Mouse (Mus musculus) limb, embryonic 13.5 days (tissue): Measurements from ENCODE around the gene Prr3. TPM values are rescaled to one million over a fixed set of nuclear protein-coding genes. Genes with fewer than 3 reads are reported as not detected.
A peak's percentile ranks its signal among the peaks of the same experiment; 100 is the strongest.
"Not testable (repeated sequence)": the region's sequence is repeated elsewhere in the genome, so short reads cannot be mapped to it uniquely, and the experiment has no call there.

Experiments used
- ATAC-seq: fragments of 200-750 bp; cut with Nextera tagmentation; 2 replicates; pipeline ENCODE4 v1.8.0; 2017; ENCODE audit warnings: low read depth, moderate number of reproducible peaks, moderate TSS enrichment; ENCODE audit not compliant: low FRiP score
- H3K27ac ChIP-seq: fragments of 300-500 bp; sonication (generic); 2 replicates; pipeline ENCODE4 v1.5.1; 2015; ENCODE audit warnings: inconsistent platforms, mild to moderate bottlenecking, moderate library complexity
- H3K27me3 ChIP-seq: fragments of 300-500 bp; sonication (generic); 2 replicates; pipeline ENCODE4 v1.6.1; 2015; ENCODE audit warnings: mild to moderate bottlenecking, inconsistent platforms
- H3K36me3 ChIP-seq: fragments of 300-500 bp; sonication (generic); 2 replicates; pipeline ENCODE4 v1.6.1; 2015; ENCODE audit warnings: inconsistent platforms, mild to moderate bottlenecking, moderate library complexity
- H3K4me1 ChIP-seq: fragments of 300-500 bp; sonication (generic); 2 replicates; pipeline ENCODE4 v1.6.1; 2015; ENCODE audit warnings: inconsistent platforms
- H3K4me2 ChIP-seq: fragments of 300-500 bp; sonication (generic); replicated peaks from 2 replicates; pipeline ENCODE4 v1.6.1; 2015; ENCODE audit warnings: inconsistent platforms, mild to moderate bottlenecking, moderate library complexity
- H3K4me3 ChIP-seq: fragments of 300-500 bp; sonication (generic); 2 replicates; pipeline ENCODE4 v1.5.1; 2015; ENCODE audit warnings: moderate library complexity, mild to moderate bottlenecking, inconsistent platforms
- H3K9ac ChIP-seq: fragments of 300-500 bp; sonication (generic); 2 replicates; pipeline ENCODE4 v1.6.1; 2015; ENCODE audit warnings: mild to moderate bottlenecking, inconsistent platforms
- H3K9me3 ChIP-seq: fragments of 300-500 bp; sonication (generic); 2 replicates; pipeline ENCODE4 v1.6.1; 2016; ENCODE audit warnings: inconsistent platforms
- WGBS: fragments of 180-500 bp; shearing (Covaris S2); methylation state at CpG from one replicate; pipeline ENCODE4 v1.1.7; 2015; 5-methylcytosine and 5-hydroxymethylcytosine counted together
- polyA plus RNA-seq: library from polyadenylated mRNA; unstranded; fragments of >200 nt; fragmentation: Nextera tagmentation; extraction: Ambion mirVana; gene quantifications from 2 replicates; pipeline ENCODE4 v1.2.1, GENCODE M21; 2015

Prr3 gene
- polyA plus RNA-seq, 1 experiment from 2014 or later = 46.4 TPM

DNA sequence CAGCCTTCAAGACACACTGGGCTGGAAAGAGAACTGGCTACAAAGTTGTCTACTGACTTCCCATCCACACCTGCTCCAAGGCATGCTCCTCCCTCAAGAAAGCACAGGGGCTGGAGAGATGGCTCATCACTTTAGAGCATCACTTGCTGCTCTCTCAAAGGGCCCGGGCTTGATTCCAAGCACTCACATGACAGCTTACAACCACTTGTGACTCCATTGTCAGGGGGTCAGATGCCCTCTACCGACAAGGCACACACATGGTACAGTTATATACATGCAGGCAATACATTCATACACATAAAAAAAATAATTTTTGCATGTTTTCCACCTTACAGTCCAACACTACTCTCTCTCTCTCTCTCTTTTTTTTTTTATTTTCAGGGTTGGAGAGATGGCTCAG, 12.4 kb downstream of the Prr3 start:
- WGBS = 93% methylated on average over 2 of the region's 2 CpGs
- peaks cover 52% of the 10 kb centered on the region for H3K36me3 ChIP-seq
- H3K4me3 ChIP-seq = no peak overlapping the region
- peaks cover 18% of the 10 kb centered on the region for H3K4me1 ChIP-seq
- no peak overlapping the region for H3K4me2 ChIP-seq
- no peak overlapping the region; the same call in 1 of the 2 replicates for H3K9ac ChIP-seq
- no peaks in the 10 kb centered on the region for H3K27me3 ChIP-seq
- no peak overlapping the region for H3K27ac ChIP-seq
- ATAC-seq = no peak
- no peaks in the 10 kb centered on the region for H3K9me3 ChIP-seq

GRCm38 (mm10) chr17:35963279-35963678, 16.8 kb downstream of the Prr3 start:
- ATAC-seq = no peak

DNA sequence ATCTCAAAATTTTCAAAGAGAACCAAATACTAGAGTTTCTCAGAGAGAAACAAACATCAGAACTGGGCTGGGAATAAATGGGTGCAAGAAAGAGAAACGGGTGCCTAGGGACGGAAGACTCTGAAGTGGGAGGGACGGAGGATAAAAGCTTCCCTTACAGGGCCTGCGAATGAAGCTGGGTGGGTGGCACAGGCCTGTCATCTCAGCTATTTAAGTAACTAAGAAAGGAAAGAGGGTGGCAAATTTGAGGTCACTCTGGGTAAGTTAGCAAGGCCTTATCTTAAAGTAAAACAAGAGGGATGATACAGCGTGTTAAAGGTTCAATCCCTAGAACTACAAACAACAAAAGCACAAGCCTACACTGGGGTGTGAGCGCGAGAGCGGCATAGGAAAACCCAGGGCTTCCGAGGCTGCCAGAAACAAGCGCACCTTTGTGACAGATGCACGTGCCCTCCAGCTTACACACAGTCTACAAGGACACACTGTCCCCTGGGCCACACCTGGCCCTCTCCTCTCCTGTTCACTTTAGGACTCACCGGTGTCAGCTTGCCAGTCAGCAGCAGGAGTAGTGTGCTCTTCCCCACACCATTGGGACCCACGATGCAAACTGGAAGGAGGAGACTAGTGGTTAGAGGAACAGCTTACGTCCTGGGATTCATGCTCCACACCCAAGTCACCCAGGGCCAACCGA, 21.4 kb downstream of the Prr3 start:
- no peaks in the 10 kb centered on the region for H3K27me3 ChIP-seq
- no peak overlapping the region for H3K9ac ChIP-seq
- no peaks in the 10 kb centered on the region for H3K9me3 ChIP-seq
- peaks cover 83% of the 10 kb centered on the region for H3K36me3 ChIP-seq
- ATAC-seq = no peak
- H3K27ac ChIP-seq = no peak overlapping the region
- no peaks in the 10 kb centered on the region for H3K4me1 ChIP-seq
- WGBS = 92% methylated on average over 15 of the region's 15 CpGs
- H3K4me2 ChIP-seq = no peak overlapping the region
- H3K4me3 ChIP-seq = no peak overlapping the region

More at GRCm38 (mm10) chr17:35963279-35963678, 16.8 kb downstream of the Prr3 start:
- WGBS = 82% methylated on average over 10 of the region's 10 CpGs
- Histone ChIP-seq H3K4me1 (peaks cover 3% of the 10 kb centered on the region), H3K9me3 (no peaks in the 10 kb centered on the region), H3K4me2 (no peak overlapping the region), H3K27me3 (no peaks in the 10 kb centered on the region), H3K9ac (no peak overlapping the region), H3K27ac (no peak overlapping the region), H3K4me3 (no peak overlapping the region), H3K36me3 (peaks cover 85% of the 10 kb centered on the region)

GRCm38 (mm10) chr17:35954665-35955064, 25.4 kb downstream of the Prr3 start:
- peaks cover 43% of the 10 kb centered on the region for H3K36me3 ChIP-seq
- no peaks in the 10 kb centered on the region for H3K4me1 ChIP-seq
- no peak overlapping the region for H3K27ac ChIP-seq
- no peaks in the 10 kb centered on the region for H3K27me3 ChIP-seq
- no peaks in the 10 kb centered on the region for H3K9me3 ChIP-seq
- H3K4me2 ChIP-seq = no peak overlapping the region
- no peak overlapping the region for H3K4me3 ChIP-seq
- WGBS = 79% methylated on average over 8 of the region's 8 CpGs
- no peak for ATAC-seq
- no peak overlapping the region for H3K9ac ChIP-seq

- not testable (repeated sequence) for H3K27ac ChIP-seq, H3K9me3 ChIP-seq, H3K9ac ChIP-seq, H3K4me1 ChIP-seq, H3K4me3 ChIP-seq, H3K4me2 ChIP-seq, H3K27me3 ChIP-seq, ATAC-seq
- 86% methylated on average over 3 of the region's 3 CpGs for WGBS
- H3K36me3 ChIP-seq = peaks cover 21% of the 10 kb centered on the region
These were observed 27.5 kb downstream of the Prr3 start for GRCm38 (mm10) chr17:35952559-35952958.

- not testable (repeated sequence) for H3K9me3 ChIP-seq, H3K36me3 ChIP-seq, H3K27me3 ChIP-seq, H3K27ac ChIP-seq, H3K4me2 ChIP-seq, ATAC-seq, H3K4me3 ChIP-seq, H3K9ac ChIP-seq, H3K4me1 ChIP-seq
These were observed 29.1 kb downstream of the Prr3 start for GRCm38 (mm10) chr17:35950946-35951345.

DNA sequence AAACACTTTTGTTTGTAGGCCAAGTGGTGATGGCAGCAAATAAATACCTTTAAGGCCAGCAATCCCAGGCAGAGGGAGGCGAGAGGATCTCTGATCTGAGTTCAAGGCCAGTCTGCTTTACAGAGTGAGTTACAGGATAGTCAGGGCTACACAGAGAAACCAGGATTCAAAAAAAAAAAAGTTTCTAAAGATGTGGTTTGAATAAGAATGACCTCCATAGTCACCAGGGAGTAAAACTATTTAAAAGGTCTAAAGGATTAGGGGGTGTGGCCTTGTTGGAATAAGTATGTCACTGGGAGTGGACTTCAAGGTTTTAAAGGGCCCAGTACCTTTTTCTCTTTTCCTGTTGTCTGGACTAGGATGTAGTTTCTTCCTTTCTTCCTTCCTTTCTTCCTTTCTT, 40.1 kb downstream of the Prr3 start:
- Histone ChIP-seq H3K27ac (no peak overlapping the region), H3K27me3 (no peaks in the 10 kb centered on the region), H3K36me3 (no peaks in the 10 kb centered on the region), H3K4me1 (no peaks in the 10 kb centered on the region), H3K9me3 (no peaks in the 10 kb centered on the region), H3K9ac (no peak overlapping the region), H3K4me2 (no peak overlapping the region), H3K4me3 (no peak overlapping the region)
- no peak for ATAC-seq
- 60% methylated on average over 1 of the region's 1 CpGs for WGBS

DNA sequence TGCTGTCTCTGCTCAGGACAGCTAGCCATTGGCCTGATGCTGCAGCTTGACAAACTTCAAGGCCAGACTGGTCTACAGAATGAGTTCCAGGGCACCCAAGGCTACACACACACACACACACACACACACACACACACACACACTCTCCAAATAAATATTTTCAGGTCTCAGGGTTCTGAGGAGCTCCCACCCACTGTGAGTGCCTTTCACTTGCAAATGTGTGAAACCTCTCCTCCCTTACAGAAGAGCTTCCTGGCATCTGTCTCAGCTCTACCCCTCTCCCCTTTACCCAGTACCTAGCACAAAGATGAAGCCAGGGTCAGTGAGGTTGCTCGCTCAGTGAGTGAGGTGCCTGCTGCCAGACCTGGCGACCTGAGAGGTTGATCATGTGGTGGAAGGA, 40.9 kb downstream of the Prr3 start:
- no peak for ATAC-seq

DNA sequence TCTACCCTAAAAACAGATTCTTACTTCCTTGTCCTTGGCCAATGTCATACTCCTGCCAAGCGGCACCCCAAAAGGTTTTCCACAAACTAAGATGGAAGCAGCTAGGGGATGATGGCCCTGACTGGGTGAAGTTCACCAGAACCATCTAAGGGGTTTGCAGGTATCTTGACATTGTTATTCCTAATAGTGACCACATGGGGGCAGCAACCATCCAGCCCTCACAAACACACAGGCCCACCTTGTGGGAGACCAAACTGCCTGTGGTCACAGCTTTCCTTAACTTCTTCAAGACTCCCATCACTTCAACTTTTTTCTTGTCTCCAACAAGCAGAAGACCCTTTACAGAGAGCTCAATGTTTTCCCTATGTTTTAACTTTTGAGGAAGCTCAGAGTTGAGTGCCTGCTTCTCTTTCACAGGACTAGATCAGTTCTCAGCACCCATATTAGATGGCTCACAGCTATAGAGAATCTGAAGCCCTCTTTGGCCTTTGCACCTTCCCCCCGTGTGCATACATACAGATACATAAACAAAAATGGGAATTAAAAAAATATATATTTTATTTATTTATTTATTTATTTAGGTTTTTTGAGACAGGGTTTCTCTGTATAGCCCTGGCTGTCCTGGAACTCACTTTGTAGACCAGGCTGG, 42.2 kb downstream of the Prr3 start:
- H3K4me1 ChIP-seq = no peaks in the 10 kb centered on the region
- H3K27me3 ChIP-seq = no peaks in the 10 kb centered on the region
- WGBS = 49% methylated on average over 2 of the region's 2 CpGs
- H3K9me3 ChIP-seq = no peaks in the 10 kb centered on the region
- H3K36me3 ChIP-seq = no peaks in the 10 kb centered on the region
- H3K27ac ChIP-seq = no peak overlapping the region
- H3K4me3 ChIP-seq = no peak overlapping the region
- no peak overlapping the region for H3K9ac ChIP-seq
- peak; percentile 48; the same call in 1 of the 2 replicates for ATAC-seq
- H3K4me2 ChIP-seq = no peak overlapping the region

More for the DNA sequence above, 40.9 kb downstream of the Prr3 start:
- H3K4me2 ChIP-seq = no peak overlapping the region
- no peak overlapping the region for H3K9ac ChIP-seq
- no peak overlapping the region for H3K27ac ChIP-seq
- H3K36me3 ChIP-seq = no peaks in the 10 kb centered on the region
- no peak overlapping the region for H3K4me3 ChIP-seq
- H3K4me1 ChIP-seq = no peaks in the 10 kb centered on the region
- H3K9me3 ChIP-seq = no peaks in the 10 kb centered on the region
- no peaks in the 10 kb centered on the region for H3K27me3 ChIP-seq
- 48% methylated on average over 2 of the region's 2 CpGs for whole genome bisulfite sequencing

DNA sequence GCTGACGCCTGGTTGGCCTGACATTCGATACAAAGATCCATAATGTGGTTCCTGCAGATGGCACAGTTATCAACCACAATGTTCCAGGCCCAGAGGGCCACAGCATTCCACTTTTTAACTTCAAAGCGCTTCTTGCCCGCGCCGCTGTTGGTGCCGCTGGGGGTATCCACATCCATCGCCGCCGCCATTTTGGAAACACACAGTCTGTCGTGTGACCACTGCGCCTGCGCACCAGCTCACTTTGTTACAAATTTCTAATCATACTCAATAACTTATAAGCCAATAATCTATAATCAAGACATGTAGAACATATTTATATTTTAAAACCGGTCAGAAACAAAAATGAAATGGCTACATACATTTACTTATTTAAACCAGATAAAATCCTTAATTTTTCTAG, 44.3 kb downstream of the Prr3 start:
- H3K4me2 ChIP-seq, H3K36me3 ChIP-seq, H3K9ac ChIP-seq, H3K27me3 ChIP-seq, H3K4me1 ChIP-seq, H3K4me3 ChIP-seq, H3K27ac ChIP-seq, ATAC-seq, H3K9me3 ChIP-seq: not testable (repeated sequence)
- WGBS = 86% methylated on average over 14 of the region's 14 CpGs

- Histone ChIP-seq H3K36me3 (peaks cover 41% of the 10 kb centered on the region), H3K4me3 (no peak overlapping the region), H3K9me3 (no peaks in the 10 kb centered on the region), H3K4me1 (no peaks in the 10 kb centered on the region), H3K4me2 (no peak overlapping the region), H3K27ac (no peak overlapping the region), H3K27me3 (no peaks in the 10 kb centered on the region), H3K9ac (no peak overlapping the region)
- WGBS = 96% methylated on average over 4 of the region's 4 CpGs
- ATAC-seq = no peak
These were observed 47.4 kb downstream of the Prr3 start for GRCm38 (mm10) chr17:35932608-35933007.

- Histone ChIP-seq H3K9ac (no peak overlapping the region), H3K36me3 (peaks cover 58% of the 10 kb centered on the region), H3K4me3 (no peak overlapping the region), H3K9me3 (no peaks in the 10 kb centered on the region), H3K27ac (no peak overlapping the region), H3K27me3 (no peaks in the 10 kb centered on the region), H3K4me2 (no peak overlapping the region), H3K4me1 (no peaks in the 10 kb centered on the region)
- ATAC-seq = no peak
- WGBS = 96% methylated on average over 12 of the region's 12 CpGs
These were observed 49.4 kb downstream of the Prr3 start for GRCm38 (mm10) chr17:35930627-35931026.

GRCm38 (mm10) chr17:35929534-35929933, 50.5 kb downstream of the Prr3 start:
- peaks cover 69% of the 10 kb centered on the region for H3K36me3 ChIP-seq
- H3K9ac ChIP-seq = no peak overlapping the region
- no peak for ATAC-seq
- H3K4me2 ChIP-seq = no peak overlapping the region
- 93% methylated on average over 2 of the region's 2 CpGs for WGBS
- no peaks in the 10 kb centered on the region for H3K9me3 ChIP-seq
- H3K4me3 ChIP-seq = no peak overlapping the region
- no peaks in the 10 kb centered on the region for H3K4me1 ChIP-seq
- no peaks in the 10 kb centered on the region for H3K27me3 ChIP-seq
- no peak overlapping the region for H3K27ac ChIP-seq
